Mouse (Mus musculus) regulatory T cell (primary cell): ENCODE data around the gene Ttc21b.

Experiments
- in situ Hi-C: fragments of 300-600 bp; cut with MboI, MseI; formaldehyde crosslinking; loops from one replicate; pipeline ENCODE4 v1.15.1; 2025; ENCODE audit warnings: high pct_unique_total_duplicates

The Ttc21b gene

DNA sequence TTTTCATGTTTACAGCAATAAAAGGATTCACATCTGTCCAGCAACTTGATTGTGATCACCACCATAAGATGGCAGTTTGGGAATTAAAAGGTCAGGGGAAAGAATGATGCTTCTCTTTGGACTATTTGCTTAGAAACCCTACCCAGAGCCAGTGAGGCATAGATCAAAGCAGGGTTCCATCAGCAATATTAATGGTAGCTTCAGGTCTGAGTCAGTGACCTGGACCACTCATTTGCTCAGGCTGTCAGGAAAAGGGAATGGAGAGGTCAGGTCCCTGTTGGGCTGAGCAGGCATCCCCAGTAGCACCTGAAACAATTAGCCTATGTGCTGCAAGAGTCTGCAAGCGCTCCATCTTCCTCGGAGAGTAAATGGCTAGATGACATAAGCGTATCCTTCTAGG is 84.8 kb downstream of the Ttc21b start:
- in situ Hi-C loops, result no loop called here

DNA sequence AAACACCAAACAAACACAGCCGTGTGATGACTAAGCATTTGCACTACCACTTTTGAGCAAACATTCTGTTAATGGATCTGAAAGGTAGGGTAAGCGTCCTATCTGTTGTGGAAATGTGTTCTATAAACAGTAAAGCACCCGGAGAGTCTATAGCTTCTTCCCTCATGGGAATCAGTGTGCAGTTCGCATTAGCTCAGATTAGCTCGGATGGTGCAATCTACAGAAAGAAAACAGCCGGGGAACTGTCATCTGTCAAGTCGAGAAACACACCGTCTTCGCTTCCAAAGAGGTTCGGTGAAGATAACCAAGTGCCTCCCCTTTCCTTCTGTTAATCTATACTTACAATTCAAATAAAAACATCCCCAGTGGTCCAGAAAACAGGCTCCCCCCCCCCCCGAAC is 85.7 kb downstream of the Ttc21b start:
- in situ Hi-C loops, result no loop called here

DNA sequence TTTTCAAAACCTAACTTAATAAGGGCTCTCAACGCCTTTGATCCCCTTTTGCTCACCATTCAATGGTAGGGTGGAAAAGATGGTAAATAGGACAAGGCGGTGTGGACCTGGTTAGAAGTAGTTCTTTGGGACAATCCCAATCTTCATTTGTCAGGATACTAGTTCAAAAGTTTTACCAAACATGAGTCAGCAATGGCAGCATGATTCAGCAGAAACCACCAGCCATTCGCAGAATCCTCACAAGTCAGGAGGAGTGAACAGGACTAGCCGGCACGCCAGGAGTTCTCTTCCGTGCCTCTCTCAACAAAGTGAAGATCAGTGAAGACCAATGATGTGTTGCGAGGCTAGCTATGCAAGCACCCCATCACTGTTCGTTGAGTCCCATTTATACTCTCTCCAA is 91.4 kb downstream of the Ttc21b start:
- in situ Hi-C loops, result no loop called here

DNA sequence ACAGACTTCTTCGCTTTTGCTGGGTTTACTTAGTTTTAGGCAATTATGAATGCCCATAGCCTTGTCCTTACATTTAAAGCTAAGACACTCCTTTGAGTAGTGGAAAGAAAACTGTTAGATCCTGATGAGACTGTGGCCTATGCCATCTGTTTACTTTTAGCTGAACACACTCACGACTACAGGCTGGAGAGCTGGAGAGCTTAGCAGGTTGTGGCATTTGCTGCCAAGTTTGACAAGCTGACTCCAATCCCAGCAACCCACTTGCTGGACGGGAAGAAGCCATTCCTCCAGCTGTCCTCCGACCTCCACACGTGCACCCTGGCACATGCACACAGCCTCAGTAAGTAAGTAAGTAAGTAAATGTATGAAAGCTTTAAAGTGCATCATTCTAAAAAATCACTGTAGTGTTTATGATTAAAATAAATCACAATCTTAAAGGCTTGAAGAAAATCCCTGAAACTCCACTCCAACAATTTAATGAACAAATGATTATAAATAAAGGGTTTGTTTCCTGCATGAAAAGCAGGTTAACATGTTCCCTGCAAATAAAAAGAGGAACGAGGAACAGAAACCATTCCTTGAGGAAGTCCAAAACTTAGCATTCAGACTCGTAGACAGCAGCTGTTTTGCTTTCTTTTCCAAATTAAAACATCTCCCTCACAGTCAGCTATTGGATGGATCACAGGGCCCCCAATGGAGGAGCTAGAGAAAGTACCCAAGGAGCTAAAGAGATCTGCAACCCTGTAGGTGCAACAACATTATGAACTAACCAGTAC is 98.1 kb downstream of the Ttc21b start:
- in situ Hi-C loops, result no loop called here

DNA sequence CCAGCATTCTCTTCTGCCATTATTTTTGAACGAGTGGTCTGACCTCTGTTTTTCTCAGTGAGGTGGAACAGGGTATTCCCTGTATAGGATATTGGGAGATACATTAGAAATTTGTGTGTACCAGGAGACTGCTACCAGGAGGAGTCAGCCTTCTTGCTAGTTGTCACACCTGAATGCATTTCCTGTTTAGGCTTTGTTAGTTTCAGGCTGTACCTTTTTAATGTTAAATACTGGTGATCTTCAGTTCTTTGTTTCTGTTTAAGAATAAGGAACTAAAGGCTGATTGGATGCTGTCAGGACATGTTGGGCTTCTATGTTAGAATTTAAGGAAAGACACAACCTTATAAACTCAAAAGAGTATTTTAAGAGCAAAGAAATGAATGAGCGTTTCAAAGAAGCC is 105.0 kb downstream of the Ttc21b start:
- in situ Hi-C loops, result no loop called here

DNA sequence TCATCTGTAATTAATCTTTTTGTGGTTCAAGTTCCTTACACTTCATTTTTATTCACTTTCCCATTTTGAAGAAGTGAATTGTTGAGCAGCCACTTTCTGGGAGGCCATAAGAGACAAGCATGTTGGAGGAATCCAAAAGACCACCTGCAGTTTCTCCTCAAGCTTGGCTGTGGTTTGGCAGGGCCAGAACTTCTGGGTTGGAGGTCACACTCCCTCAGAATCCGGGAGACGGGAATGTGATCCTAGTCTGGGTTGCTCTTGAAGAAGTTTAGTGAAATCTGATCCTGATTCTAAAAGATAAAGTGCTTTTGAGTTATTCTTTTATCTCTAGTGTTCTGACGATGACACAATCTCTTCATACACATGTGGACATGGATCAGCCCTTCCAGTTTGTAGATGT is 105.9 kb downstream of the Ttc21b start:
- in situ Hi-C loops, result no loop called here

DNA sequence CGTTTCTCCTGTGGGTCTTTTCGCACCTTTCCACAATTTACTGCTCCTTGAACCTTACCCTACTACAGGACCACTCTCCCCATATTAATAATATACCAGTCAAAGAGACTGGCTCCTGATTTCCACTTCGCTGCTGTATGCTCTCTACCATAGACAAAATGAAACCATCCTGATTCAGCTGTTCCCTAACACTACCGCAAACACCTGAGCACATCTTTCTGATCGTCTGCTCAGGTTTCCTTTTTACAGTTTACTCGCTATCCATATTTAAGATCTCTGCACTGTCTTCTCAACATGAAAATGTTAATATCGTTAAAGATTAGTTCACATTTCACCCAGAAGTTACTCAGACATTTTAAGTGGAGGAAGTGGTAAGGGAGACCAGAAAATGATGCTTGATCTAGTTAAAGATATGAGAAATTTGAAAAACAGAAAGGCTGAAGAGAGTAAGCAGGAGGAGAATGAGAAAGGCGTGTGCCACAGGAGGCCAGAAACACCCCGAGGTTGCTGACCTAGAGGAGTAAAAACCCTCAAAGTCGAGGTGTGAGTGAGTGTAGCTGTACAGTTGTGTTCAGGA is 107.7 kb downstream of the Ttc21b start:
- in situ Hi-C loops, result no loop called here

DNA sequence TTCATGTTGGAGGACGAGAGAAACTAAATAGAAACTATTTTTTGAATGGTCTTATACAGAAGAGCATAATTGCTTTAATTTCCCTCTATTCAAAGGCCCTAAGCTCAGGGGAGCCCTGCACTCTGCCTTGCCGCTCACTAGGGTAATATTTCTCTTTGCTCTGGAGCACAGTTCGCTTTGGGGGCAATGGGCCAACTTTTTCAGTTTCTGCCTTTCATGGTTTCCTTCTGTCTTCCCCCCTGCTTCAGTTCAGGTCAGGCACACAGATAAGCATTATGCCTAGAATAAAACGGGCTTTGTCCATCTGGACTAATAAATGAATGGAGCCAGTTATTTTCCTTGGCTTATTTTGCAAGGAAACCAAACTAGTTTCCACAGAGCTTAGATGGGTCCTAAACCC is 109.9 kb downstream of the Ttc21b start:
- in situ Hi-C loops, result no loop called here

DNA sequence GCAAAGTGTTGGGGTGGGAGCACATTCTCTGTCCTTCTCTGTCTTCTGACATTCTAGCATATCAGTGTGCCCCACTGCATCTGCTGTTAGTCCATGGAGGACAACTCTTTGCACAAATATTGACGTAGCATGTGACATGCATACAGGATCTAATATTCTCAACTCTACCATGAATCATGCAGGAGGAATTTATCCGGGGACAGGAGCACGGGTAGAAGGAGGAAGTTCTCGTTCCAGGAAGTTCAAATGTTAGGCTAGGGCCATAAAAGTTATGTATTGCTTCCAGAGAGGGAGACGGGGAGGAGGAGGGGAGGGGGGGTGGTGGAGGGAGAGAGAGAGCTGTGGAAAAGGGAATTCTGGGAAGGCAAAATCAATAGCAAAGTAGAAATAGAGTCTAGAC is 111.6 kb downstream of the Ttc21b start:
- in situ Hi-C loops, result no loop called here

DNA sequence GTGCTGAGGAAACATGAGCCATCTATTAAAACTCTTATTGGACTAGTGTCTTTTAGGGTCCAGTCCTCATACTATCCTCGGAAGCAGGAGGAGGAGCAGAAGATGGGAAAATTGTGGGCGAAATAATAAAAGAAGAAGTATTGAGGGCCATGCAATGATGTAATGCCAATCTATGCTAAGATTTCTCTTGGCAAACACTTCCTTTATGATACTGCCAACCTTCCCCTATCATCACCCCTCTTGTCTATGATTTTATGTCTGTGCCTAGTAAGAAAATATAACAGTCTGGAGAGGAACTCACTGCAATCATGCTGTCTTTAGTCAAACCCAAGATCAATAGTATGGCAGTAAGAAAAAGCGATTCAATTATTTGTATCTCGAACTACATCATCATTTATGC is 113.1 kb downstream of the Ttc21b start:
- in situ Hi-C loops, result no loop called here

DNA sequence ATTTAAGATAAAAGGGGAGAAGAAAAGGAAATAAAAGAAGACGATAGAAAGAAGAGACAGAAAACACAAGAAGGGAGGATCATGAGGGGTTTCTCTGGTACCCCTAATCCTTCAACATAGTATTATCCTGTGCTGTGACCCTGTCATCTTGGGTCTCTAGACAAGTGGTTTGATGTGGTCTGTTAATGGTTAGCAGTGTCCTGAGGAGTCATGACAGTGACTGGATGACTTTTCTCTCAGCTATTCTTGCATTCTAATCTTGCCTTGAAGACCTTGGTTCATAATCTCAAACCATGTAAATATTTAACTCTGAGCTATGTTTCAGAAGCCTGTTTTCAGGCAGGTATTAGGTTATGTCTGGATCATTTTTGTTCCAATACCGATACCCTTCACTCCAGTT is 113.7 kb downstream of the Ttc21b start:
- in situ Hi-C loops, result no loop called here

DNA sequence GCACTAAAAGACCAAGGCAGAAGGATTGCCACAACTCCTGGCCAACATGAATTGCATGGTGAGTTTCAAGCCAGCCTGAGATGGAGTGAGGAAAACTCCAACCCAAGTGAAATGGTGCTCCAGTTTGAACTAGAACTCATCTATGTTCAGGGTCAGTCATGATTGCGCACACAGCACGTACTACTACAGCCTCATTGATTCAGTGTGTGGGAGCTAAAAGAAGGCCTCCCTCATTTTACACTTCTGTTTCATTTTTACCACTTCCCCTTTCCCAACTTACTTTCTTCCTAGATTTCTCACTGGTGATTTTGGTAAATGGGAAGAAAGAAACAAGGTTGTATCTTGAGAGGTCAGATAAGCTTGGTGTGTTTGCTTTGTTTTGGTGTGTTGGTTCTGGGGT is 114.1 kb downstream of the Ttc21b start:
- in situ Hi-C loops, result no loop called here

DNA sequence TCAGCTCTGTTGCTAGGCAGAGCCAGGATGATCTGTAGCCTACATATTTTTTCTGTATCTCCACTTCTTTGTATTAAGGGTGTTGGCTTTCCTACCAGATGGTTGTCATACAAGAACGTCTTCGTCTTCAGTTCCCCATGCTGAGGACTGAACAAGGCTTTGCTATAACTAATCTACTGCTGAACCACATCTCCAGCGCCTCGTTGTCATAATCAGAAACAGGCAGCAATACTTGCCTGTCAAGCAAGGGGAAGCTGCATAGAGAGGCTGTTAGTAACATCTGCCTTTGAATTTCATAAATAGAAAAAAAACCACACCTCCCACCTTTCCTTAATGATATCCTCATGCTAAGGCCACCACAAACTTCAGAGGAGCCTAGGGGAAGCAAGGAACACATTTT is 116.2 kb downstream of the Ttc21b start:
- in situ Hi-C loops, result no loop called here
